Mouse (Mus musculus) kidney, embryonic 15.5 days (tissue): ENCODE measurements at regions not wholly inside any gene's neighbourhood (a gene's known extent, or its start where the extent isn't known, plus 50 kb on each side); places are given as distances from the start of the nearest gene placed in this dataset.
"Not testable (repeated sequence)": the region's sequence is repeated elsewhere in the genome, so short reads cannot be mapped to it uniquely, and the experiment has no call there.

ENCODE experiments used
- ATAC-seq: fragments of 200-750 bp; cut with Nextera tagmentation; replicated peaks from 2 replicates; pipeline ENCODE4 v1.8.0; 2017; ENCODE audit warnings: moderate TSS enrichment; ENCODE audit not compliant: low FRiP score
- H3K27ac ChIP-seq: fragments of 300-500 bp; sonication (generic); 2 replicates; pipeline ENCODE4 v1.5.1; 2015; ENCODE audit warnings: mild to moderate bottlenecking, inconsistent platforms
- H3K27me3 ChIP-seq: fragments of 300-500 bp; sonication (generic); 2 replicates; pipeline ENCODE4 v1.6.1; 2015; ENCODE audit warnings: inconsistent platforms
- H3K36me3 ChIP-seq: fragments of 300-500 bp; sonication (generic); 2 replicates; pipeline ENCODE4 v1.6.1; 2015; ENCODE audit warnings: inconsistent platforms
- H3K4me1 ChIP-seq: fragments of 300-500 bp; sonication (generic); 2 replicates; pipeline ENCODE4 v1.6.1; 2015; ENCODE audit warnings: inconsistent platforms
- H3K4me2 ChIP-seq: fragments of 300-500 bp; sonication (generic); 2 replicates; pipeline ENCODE4 v1.6.1; 2015; ENCODE audit warnings: moderate library complexity, mild to moderate bottlenecking, inconsistent platforms
- H3K4me3 ChIP-seq: fragments of 300-500 bp; sonication (generic); replicated peaks from 2 replicates; pipeline ENCODE4 v1.5.1; 2015; ENCODE audit warnings: mild to moderate bottlenecking, inconsistent platforms
- H3K9ac ChIP-seq: fragments of 300-500 bp; sonication (generic); 2 replicates; pipeline ENCODE4 v1.6.1; 2015; ENCODE audit warnings: mild to moderate bottlenecking, inconsistent platforms
- H3K9me3 ChIP-seq: fragments of 300-500 bp; sonication (generic); replicated peaks from 2 replicates; pipeline ENCODE4 v1.6.1; 2016; ENCODE audit warnings: inconsistent platforms
- WGBS: fragments of 180-500 bp; shearing (Covaris S2); methylation state at CpG from one replicate; pipeline ENCODE4 v1.1.7; 2015; ENCODE audit warnings: mixed read lengths; 5-methylcytosine and 5-hydroxymethylcytosine counted together

DNA sequence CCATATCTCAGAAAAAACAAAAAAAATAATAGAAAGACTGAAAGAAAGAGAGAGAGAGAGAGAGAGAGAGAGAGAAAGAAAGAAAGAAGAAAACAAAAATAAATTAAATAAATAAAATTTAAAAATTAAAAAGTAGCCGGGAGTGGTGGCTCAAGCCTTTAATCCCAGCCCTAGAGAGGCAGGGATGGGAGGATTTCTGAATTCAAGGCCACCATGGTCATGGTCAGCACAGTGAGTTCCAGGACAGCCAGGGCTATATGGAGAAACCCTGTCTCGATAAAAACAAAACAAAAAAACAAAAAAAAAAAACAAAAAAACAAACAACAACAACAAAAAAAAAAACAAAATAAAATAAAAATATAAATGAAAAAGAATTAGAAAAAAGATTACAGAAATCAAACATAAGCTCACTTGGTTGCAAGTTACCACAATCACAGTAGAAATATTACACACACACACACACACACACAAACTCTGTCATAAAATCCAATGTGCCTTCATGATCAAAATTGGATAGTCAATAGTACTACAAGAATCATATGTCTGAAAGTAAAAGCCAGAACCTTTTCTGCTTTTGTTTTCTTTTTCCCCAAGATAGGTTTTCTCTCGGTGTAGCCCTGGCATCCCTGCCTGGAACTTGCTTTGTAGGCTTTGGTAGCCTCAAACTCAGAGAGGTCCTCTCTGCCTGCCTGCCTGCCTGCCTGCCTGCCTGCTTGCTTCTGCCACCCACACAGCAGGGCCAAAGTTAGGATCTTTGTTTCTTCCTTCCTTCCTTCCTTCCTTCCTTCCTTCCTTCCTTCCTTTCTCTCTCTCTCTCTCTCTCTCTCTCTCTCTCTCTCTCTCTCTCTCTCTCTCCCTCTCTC, 476.1 kb upstream of the Olfr161 start:
- H3K4me3 ChIP-seq, H3K27me3 ChIP-seq, H3K9me3 ChIP-seq, H3K36me3 ChIP-seq, H3K4me2 ChIP-seq, H3K9ac ChIP-seq, H3K4me1 ChIP-seq, H3K27ac ChIP-seq: not testable (repeated sequence)
- ATAC-seq: peak; percentile 97
- 39% methylated on average over 3 of the region's 3 CpGs for WGBS

DNA sequence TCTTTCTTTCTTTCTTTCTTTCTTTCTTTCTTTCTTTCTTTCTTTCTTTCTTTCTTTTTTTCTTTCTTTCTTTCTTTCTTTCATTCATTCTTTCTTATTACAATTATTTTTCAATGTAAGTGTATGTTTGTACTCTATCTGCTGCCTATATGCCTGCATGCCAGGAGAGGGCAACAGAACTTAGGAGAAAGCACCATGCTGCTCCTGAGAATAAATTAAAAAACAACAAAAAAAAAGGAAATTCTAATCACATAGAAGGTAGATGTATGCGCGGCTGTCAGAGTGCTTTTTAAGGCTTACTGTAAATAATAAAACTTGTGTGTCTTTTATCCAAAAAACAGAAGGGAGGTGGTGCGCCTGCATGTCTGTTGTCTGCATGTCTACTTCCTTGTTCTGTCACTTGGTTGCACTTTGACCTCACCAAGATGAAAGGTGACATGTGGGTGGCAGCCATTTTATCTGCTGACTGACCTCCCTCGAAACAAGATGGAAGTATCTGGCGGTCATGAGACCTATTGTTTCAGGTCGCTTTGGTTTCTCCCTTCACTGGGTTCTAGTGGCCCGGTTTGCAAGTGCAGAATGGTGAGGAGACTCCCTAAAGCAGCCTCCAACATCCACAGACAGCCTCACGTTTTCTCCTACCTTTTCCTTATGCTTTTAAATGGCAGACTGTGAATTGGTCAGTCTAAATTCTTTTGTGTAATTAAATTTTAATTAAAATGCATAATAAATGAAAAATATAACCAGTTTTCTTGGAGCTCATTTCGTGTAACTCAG, 475.3 kb upstream of the Olfr161 start:
- ATAC-seq: peak; percentile 81
- H3K9ac ChIP-seq, H3K4me3 ChIP-seq, H3K4me1 ChIP-seq, H3K27ac ChIP-seq, H3K36me3 ChIP-seq, H3K27me3 ChIP-seq, H3K9me3 ChIP-seq, H3K4me2 ChIP-seq: not testable (repeated sequence)
- 67% methylated on average over 8 of the region's 9 CpGs for WGBS

DNA sequence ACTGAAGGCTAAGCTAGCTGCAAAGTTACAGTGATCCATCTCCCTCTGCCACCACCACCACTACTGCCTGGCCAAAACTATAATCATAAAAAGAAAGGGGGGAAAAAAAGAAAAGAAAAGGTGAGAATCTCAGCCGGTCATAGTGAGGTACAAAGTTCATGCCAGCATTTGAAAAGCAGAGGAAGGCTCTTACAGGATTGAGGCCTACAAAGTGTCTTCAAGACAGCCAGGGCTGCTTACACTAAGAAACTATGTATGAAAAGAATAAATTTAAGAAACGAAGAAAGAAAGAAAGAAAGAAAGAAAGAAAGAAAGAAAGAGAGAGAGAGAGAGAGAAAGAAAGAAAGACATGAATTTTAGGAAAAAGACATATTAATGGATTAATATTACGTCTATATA, 474.7 kb upstream of the Olfr161 start:
- not testable (repeated sequence) for H3K4me3 ChIP-seq, H3K4me2 ChIP-seq, H3K27me3 ChIP-seq, H3K36me3 ChIP-seq, H3K4me1 ChIP-seq, H3K9me3 ChIP-seq, H3K27ac ChIP-seq, H3K9ac ChIP-seq
- WGBS: 67% methylated on average over 3 of the region's 3 CpGs
- ATAC-seq: peak; percentile 38; the same call in 1 of the 2 replicates

DNA sequence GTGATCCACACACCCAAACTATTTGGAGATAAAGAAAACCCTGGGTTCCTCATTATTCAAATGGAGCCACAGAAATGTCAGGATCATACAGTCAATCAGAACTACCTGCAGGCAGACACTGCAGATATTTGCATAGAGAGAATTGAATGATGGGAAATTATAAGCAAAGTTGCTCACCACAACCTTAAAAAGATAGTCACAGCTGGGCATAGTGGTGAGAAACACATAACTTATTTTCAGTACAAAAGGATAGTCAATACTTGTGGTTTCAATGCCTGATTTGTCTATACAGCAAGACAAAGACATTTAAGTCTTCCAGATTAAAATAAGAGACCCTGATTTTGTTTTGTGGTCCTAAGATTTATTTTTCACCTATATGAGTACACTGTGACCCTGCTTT, 469.6 kb upstream of the Olfr161 start:
- H3K27me3 ChIP-seq, H3K4me3 ChIP-seq, H3K9ac ChIP-seq, H3K36me3 ChIP-seq, H3K27ac ChIP-seq, H3K9me3 ChIP-seq, H3K4me2 ChIP-seq, H3K4me1 ChIP-seq, ATAC-seq: not testable (repeated sequence)

DNA sequence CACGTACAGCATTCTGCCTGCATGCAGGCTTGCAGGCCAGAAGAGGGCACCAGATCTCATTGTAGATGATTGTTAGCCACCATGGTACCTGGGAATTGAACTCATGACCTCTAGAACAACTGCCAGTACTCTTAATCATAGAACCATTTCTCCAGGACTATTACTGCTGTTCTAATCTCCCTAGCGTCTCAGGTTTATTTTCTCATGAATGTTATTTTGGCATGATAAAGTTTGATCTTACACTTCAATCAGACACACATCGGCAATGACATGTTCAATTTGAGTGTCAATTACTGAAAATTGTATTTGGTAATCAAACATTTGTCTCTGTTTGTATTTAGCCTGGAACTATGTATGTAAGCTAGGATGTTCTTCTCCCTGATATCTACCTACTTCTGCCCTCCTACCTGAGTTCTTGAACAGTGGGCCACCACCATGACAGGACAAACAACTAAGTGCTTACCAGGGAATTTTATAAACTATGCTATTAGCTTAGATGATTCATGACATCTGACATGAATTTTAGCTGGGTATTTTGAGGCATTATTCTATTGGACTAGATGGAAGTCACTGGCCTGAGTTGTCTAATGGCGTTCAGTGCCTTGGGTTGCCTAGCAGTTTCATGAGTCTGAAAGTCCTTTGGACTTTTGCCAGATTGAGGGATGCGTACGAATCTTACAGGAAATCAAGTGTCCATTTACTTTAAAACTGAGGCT, 468.5 kb upstream of the Olfr161 start:
- not testable (repeated sequence) for H3K36me3 ChIP-seq, H3K4me2 ChIP-seq, H3K9ac ChIP-seq, H3K9me3 ChIP-seq, H3K4me3 ChIP-seq, H3K27me3 ChIP-seq, H3K27ac ChIP-seq, H3K4me1 ChIP-seq
- WGBS: 59% methylated on average over 4 of the region's 6 CpGs
- peak; percentile 37; the same call in 1 of the 2 replicates for ATAC-seq

DNA sequence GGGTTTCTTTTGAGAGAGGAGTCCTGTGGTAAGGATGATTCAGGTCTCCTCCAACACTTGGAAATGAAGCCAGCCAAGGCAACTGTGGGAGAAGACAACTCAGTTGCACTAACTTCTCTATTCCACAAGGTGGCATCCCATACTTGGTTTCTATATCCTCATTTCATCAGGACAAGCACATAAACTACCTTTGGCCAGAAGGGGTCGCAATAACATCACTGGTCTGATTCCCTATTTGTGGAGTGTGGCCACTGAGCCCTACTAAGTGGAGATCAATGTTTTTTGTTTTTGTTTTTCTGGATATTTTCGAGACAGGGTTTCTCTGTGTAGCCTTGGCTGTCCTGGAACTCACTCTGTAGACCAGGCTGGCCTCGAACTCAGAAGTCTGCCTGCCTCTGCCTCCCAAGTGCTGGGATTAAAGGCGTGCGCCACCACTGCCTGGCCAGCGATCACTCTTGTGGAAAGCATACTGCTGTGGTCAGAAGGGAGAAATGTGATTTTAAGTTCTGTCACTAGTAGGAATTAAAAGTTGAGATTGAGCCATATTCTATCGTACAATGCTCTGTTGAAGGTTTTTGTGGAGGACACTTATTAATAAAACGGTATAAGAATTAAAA, 467.9 kb upstream of the Olfr161 start:
- not testable (repeated sequence) for H3K4me3 ChIP-seq, H3K36me3 ChIP-seq, H3K4me2 ChIP-seq, H3K4me1 ChIP-seq, H3K9me3 ChIP-seq, H3K27ac ChIP-seq, H3K27me3 ChIP-seq, H3K9ac ChIP-seq
- WGBS: 69% methylated on average over 8 of the region's 8 CpGs
- ATAC-seq: peak; percentile 58

DNA sequence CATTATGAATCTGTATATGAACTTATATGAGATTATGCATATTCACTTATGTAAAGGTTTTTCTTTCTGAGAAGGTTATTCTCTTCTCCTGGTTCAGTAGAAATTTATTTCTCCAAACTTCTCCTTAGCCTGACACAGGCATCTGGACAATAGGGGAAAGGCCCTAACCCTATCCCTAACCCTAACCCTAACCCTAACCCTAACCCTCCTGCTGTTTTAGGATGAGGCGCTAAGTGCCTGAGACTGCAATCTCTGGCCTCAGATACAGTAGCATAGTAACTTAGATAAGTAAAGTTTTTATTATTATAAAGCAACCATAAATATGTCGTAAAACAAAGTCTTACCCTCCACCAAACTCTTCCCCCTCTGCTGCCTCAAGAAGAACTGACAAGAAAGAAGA, 463.5 kb upstream of the Olfr161 start:
- H3K4me2 ChIP-seq, H3K27me3 ChIP-seq, H3K4me1 ChIP-seq, H3K9me3 ChIP-seq, H3K27ac ChIP-seq, H3K4me3 ChIP-seq, H3K9ac ChIP-seq, H3K36me3 ChIP-seq: not testable (repeated sequence)
- ATAC-seq: 0 out of 2 replicates have a peak, but pooled peaks have one; percentile 56
- 44% methylated on average over 2 of the region's 2 CpGs for WGBS
